Comparison of ENCODE assay signal across 23 mouse cellular contexts in genomic region chr13:38248151-38248550, GRCm38 (mm10). TPM values are rescaled to one million over a fixed set of nuclear protein-coding genes. Genes with fewer than 3 reads are reported as not detected.
DNase-seq lines count a peak whose midpoint lies in the region; ATAC-seq and TF ChIP-seq lines count a peak whose summit lies in the region.
"Had no signal": no experiment of that assay in that cellular context is flagged by ENCODE, and none has a peak within 500 bp of the region (broad histone marks: within the 10 kb centered on the region; RNA-seq: fewer than 3 reads in every experiment).

No protein-coding gene starts in this region.

- no peak overlapping the region for H3K4me3 ChIP-seq in lung, postnatal 0 days (ENCODE audit: low read depth, low read length)
- H3K4me3 ChIP-seq: forebrain, embryonic 13.5 days; hindbrain, embryonic 10.5 days; intestine, embryonic 15.5 days; limb, embryonic 13.5 days; liver, embryonic 12.5 days; midbrain, embryonic 10.5 days; myocyte; neural tube, embryonic 13.5 days had no signal

- WGBS in lung, postnatal 0 days, result 47% methylated on average over 5 of the region's 5 CpGs

- TF ChIP-seq CTCF in lung, postnatal 0 days (IDR thresholded peaks at IDR 0.05), result no peak

- H3K27ac ChIP-seq in lung, postnatal 0 days (ENCODE audit: low read length), result no peak overlapping the region
- H3K27ac ChIP-seq: forebrain, embryonic 13.5 days; hindbrain, embryonic 10.5 days; intestine, embryonic 15.5 days; limb, embryonic 13.5 days; liver, embryonic 12.5 days; midbrain, embryonic 10.5 days; neural tube, embryonic 13.5 days had no signal

- peak; percentile 24 to 41 for DNase-seq in heart, adult 9 months (ENCODE audit: low spot score in 2 of 2)
- no peak for DNase-seq in heart, adult 8-10 months (ENCODE audit: low spot score)
- DNase-seq in kidney, adult 9 months, result peak; percentile 3
- no peak for DNase-seq in kidney, adult 18-20 months
- peak; percentile 17 for DNase-seq in lung, postnatal 0 days (ENCODE audit: low spot score)
- DNase-seq in lung, postnatal 36 days, result no peak
- DNase-seq in right cerebral cortex, postnatal 36 days (ENCODE audit: low spot score in 2 of 2), result no peak
- DNase-seq: adrenal gland, postnatal 14 days; cerebellum, adult 9-10 months; lung, adult 2 months; retina, postnatal 1 day; right cerebral cortex, postnatal 25 days; thymus, postnatal 25 days had no signal

- H3K9me3 ChIP-seq in lung, postnatal 0 days (ENCODE audit: low read length), result no peaks in the 10 kb centered on the region
- H3K9me3 ChIP-seq: forebrain, embryonic 13.5 days; hindbrain, embryonic 10.5 days; intestine, embryonic 15.5 days; limb, embryonic 13.5 days; liver, embryonic 12.5 days; midbrain, embryonic 10.5 days; neural tube, embryonic 13.5 days had no signal

- no peaks in the 10 kb centered on the region for H3K36me3 ChIP-seq in lung, postnatal 0 days (ENCODE audit: insufficient read depth, low read length)
- H3K36me3 ChIP-seq: hindbrain, embryonic 10.5 days; intestine, embryonic 15.5 days; limb, embryonic 13.5 days; liver, embryonic 12.5 days; midbrain, embryonic 10.5 days; neural tube, embryonic 13.5 days had no signal

- H3K4me1 ChIP-seq in lung, postnatal 0 days (ENCODE audit: insufficient read depth, low read depth, low read length), result no peaks in the 10 kb centered on the region
- H3K4me1 ChIP-seq: forebrain, embryonic 13.5 days; hindbrain, embryonic 10.5 days; intestine, embryonic 15.5 days; limb, embryonic 13.5 days; midbrain, embryonic 10.5 days; neural tube, embryonic 13.5 days had no signal

- no peak overlapping the region for H3K9ac ChIP-seq in lung, postnatal 0 days (replicated peaks; ENCODE audit: low read depth)
- H3K9ac ChIP-seq: forebrain, embryonic 13.5 days; intestine, embryonic 15.5 days; limb, embryonic 13.5 days; liver, embryonic 12.5 days; neural tube, embryonic 13.5 days had no signal

- no peak overlapping the region for H3K4me2 ChIP-seq in lung, postnatal 0 days (replicated peaks; ENCODE audit: low read depth, low read length)
- H3K4me2 ChIP-seq: forebrain, embryonic 13.5 days; intestine, embryonic 15.5 days; limb, embryonic 13.5 days; liver, embryonic 12.5 days; neural tube, embryonic 13.5 days had no signal

- peak; percentile 25; the same call in 1 of the 2 replicates for ATAC-seq in lung, postnatal 0 days
- ATAC-seq: forebrain, embryonic 13.5 days; hindbrain, embryonic 16.5 days; liver, embryonic 12.5 days; midbrain, embryonic 16.5 days had no signal

- no peak for TF ChIP-seq EP300 in lung, postnatal 0 days (IDR thresholded peaks at IDR 0.05)

- no peaks in the 10 kb centered on the region for H3K27me3 ChIP-seq in lung, postnatal 0 days (replicated peaks; ENCODE audit: insufficient read depth, low read length)
- H3K27me3 ChIP-seq: forebrain, embryonic 13.5 days; intestine, embryonic 15.5 days; limb, embryonic 13.5 days; liver, embryonic 12.5 days; neural tube, embryonic 13.5 days had no signal

RNA-seq across cellular contexts. Expression of gene Snrnp48, which starts 43.4 kb away (rescaled TPM):
- total RNA-seq in heart, adult 8-10 months (2022), result 10 to 100 TPM in 2 of 4 experiments, 1 to 10 TPM in 2; 6.5 to 15.6 (median 10.9) TPM
- 24.0 and 24.8 TPM in 2 replicates for polyA plus RNA-seq in lung, postnatal 0 days (2015; fragmentation: Nextera tagmentation; extraction: Ambion mirVana)

Comparison
In these comparisons a context has a peak if more than half of its experiments do, and no peak if none do; other contexts are left out.
1. DNase-seq: peak in heart, adult 9 months (2 of 2), kidney, adult 9 months (single experiment) and lung, postnatal 0 days (single experiment); none in heart, adult 8-10 months (single experiment), kidney, adult 18-20 months (single experiment), lung, postnatal 36 days (single experiment) and right cerebral cortex, postnatal 36 days (0 of 2).